Mouse (Mus musculus): ENCODE measurements around the gene Ssxb10. TPM values are rescaled to one million over a fixed set of nuclear protein-coding genes. Genes with fewer than 3 reads are reported as not detected.
"Not testable (repeated sequence)": the region's sequence is repeated elsewhere in the genome, so short reads cannot be mapped to it uniquely, and the experiment has no call there.

The Ssxb10 gene
- total RNA-seq (2014; rRNA removed) (not detected in 2 replicates), polyA plus RNA-seq (2012; rRNA removed) (not detected in 2 replicates)

GRCm38 (mm10) chrX:8327124-8327523, at the start of gene Ssxb10:
Ssxb10 (plus strand) TSS chrX:8327424.
- Histone ChIP-seq H3K36me3 (ENCODE audit: control insufficient read depth, insufficient read depth, low read length) (no peaks in the 10 kb centered on the region), H3K27me3 (ENCODE audit: control insufficient read depth, insufficient read depth, low read length) (no peaks in the 10 kb centered on the region), H3K9ac (ENCODE audit: low read depth, low read length) (no peak within 1 kb of the TSS), H3K4me3 (ENCODE audit: insufficient read depth, low read depth, low read length) (no peak within 1 kb of the TSS), H3K4me1 (ENCODE audit: control insufficient read depth, insufficient read depth, low read length) (no peaks in the 10 kb centered on the region), H3K79me2 (ENCODE audit: control insufficient read depth, insufficient read depth, low read length) (no peaks in the 10 kb centered on the region), H3K27ac (replicated peaks; ENCODE audit: insufficient read depth, low read depth, low read length) (no peak within 1 kb of the TSS)
- no peak for DNase-seq (ENCODE audit: extremely low read depth, low read depth, low spot score)
- TF ChIP-seq POLR2A (IDR thresholded peaks at IDR 0.05; ENCODE audit: extremely low read depth, insufficient read depth, low read length) (no peak), CTCF (IDR thresholded peaks at IDR 0.05; ENCODE audit: low read depth, low read length) (no peak)
- 61% methylated on average over 2 of the region's 2 CpGs for WGBS

GRCm38 (mm10) chrX:8288621-8289020, 38.6 kb upstream of the Ssxb10 start:
- Histone ChIP-seq H3K27me3 (ENCODE audit: control insufficient read depth, insufficient read depth, low read length) (no peaks in the 10 kb centered on the region), H3K27ac (replicated peaks; ENCODE audit: insufficient read depth, low read depth, low read length) (no peak overlapping the region), H3K36me3 (ENCODE audit: control insufficient read depth, insufficient read depth, low read length) (no peaks in the 10 kb centered on the region), H3K4me3 (ENCODE audit: insufficient read depth, low read depth, low read length) (no peak overlapping the region), H3K9ac (ENCODE audit: low read depth, low read length) (no peak overlapping the region), H3K79me2 (ENCODE audit: control insufficient read depth, insufficient read depth, low read length) (no peaks in the 10 kb centered on the region), H3K4me1 (ENCODE audit: control insufficient read depth, insufficient read depth, low read length) (no peaks in the 10 kb centered on the region)
- 87% methylated on average over 5 of the region's 5 CpGs for WGBS
- no peak for TF ChIP-seq CTCF (IDR thresholded peaks at IDR 0.05; ENCODE audit: low read depth, low read length)
- no peak for TF ChIP-seq POLR2A (IDR thresholded peaks at IDR 0.05; ENCODE audit: extremely low read depth, insufficient read depth, low read length)
- DNase-seq (ENCODE audit: extremely low read depth, low read depth, low spot score): no peak

- H3K79me2 ChIP-seq (ENCODE audit: control insufficient read depth, insufficient read depth, low read length): no peaks in the 10 kb centered on the region
- H3K4me1 ChIP-seq (ENCODE audit: control insufficient read depth, insufficient read depth, low read length): no peaks in the 10 kb centered on the region
- no peak overlapping the region for H3K27ac ChIP-seq (replicated peaks; ENCODE audit: insufficient read depth, low read depth, low read length)
- no peak for DNase-seq (ENCODE audit: extremely low read depth, low read depth, low spot score)
- H3K4me3 ChIP-seq (ENCODE audit: insufficient read depth, low read depth, low read length): no peak overlapping the region
- TF ChIP-seq POLR2A (IDR thresholded peaks at IDR 0.05; ENCODE audit: extremely low read depth, insufficient read depth, low read length) (no peak), CTCF (IDR thresholded peaks at IDR 0.05; ENCODE audit: low read depth, low read length) (no peak)
- H3K36me3 ChIP-seq (ENCODE audit: control insufficient read depth, insufficient read depth, low read length): no peaks in the 10 kb centered on the region
- H3K9ac ChIP-seq (ENCODE audit: low read depth, low read length): no peak overlapping the region
- no peaks in the 10 kb centered on the region for H3K27me3 ChIP-seq (ENCODE audit: control insufficient read depth, insufficient read depth, low read length)
- 84% methylated on average over 1 of the region's 1 CpGs for WGBS
These were observed 17.9 kb upstream of the Ssxb10 start for GRCm38 (mm10) chrX:8309302-8309701.

- H3K4me3 ChIP-seq (ENCODE audit: insufficient read depth, low read depth, low read length); H3K27me3 ChIP-seq (ENCODE audit: control insufficient read depth, insufficient read depth, low read length); H3K79me2 ChIP-seq (ENCODE audit: control insufficient read depth, insufficient read depth, low read length); H3K27ac ChIP-seq (replicated peaks; ENCODE audit: insufficient read depth, low read depth, low read length); H3K4me1 ChIP-seq (ENCODE audit: control insufficient read depth, insufficient read depth, low read length); H3K36me3 ChIP-seq (ENCODE audit: control insufficient read depth, insufficient read depth, low read length); H3K9ac ChIP-seq (ENCODE audit: low read depth, low read length): not testable (repeated sequence)
- WGBS: 3% methylated on average over 7 of the region's 7 CpGs
- peak; percentile 67 for TF ChIP-seq CTCF (IDR thresholded peaks at IDR 0.05; ENCODE audit: low read depth, low read length)
- DNase-seq (ENCODE audit: extremely low read depth, low read depth, low spot score): peak; percentile 36
These were observed 12.3 kb upstream of the Ssxb10 start for GRCm38 (mm10) chrX:8314905-8315304.

GRCm38 (mm10) chrX:8366678-8367077, 39.5 kb downstream of the Ssxb10 start, which contains the start of gene Ssxb9:
Ssxb9 (plus strand) TSS chrX:8366978.
- H3K79me2 ChIP-seq (ENCODE audit: control insufficient read depth, insufficient read depth, low read length); H3K27me3 ChIP-seq (ENCODE audit: control insufficient read depth, insufficient read depth, low read length); H3K4me1 ChIP-seq (ENCODE audit: control insufficient read depth, insufficient read depth, low read length); H3K9ac ChIP-seq (ENCODE audit: low read depth, low read length); DNase-seq (ENCODE audit: extremely low read depth, low read depth, low spot score); H3K36me3 ChIP-seq (ENCODE audit: control insufficient read depth, insufficient read depth, low read length); H3K4me3 ChIP-seq (ENCODE audit: insufficient read depth, low read depth, low read length); H3K27ac ChIP-seq (replicated peaks; ENCODE audit: insufficient read depth, low read depth, low read length): not testable (repeated sequence)
- 30% methylated on average over 1 of the region's 1 CpGs for WGBS

Other genes starting within 250 kb of the Ssxb10 start
- 1.6 and 2.2 TPM in 2 replicates for gene Was, start 236.9 kb upstream of the Ssxb10 start, total RNA-seq (2014; rRNA removed)
- 0.83 and 1.7 TPM in 2 replicates for gene Was, start 236.9 kb upstream of the Ssxb10 start, polyA plus RNA-seq (2012; rRNA removed)
- 16.7 and 18.5 TPM in 2 replicates for gene Wdr13, start 194.5 kb upstream of the Ssxb10 start, total RNA-seq (2014; rRNA removed)
- gene Wdr13, start 194.5 kb upstream of the Ssxb10 start, polyA plus RNA-seq (2012; rRNA removed): 44.1 and 49.8 TPM in 2 replicates
- 61.7 and 67.0 TPM in 2 replicates for gene Rbm3, start 181.5 kb upstream of the Ssxb10 start, total RNA-seq (2014; rRNA removed)
- gene Rbm3, start 181.5 kb upstream of the Ssxb10 start, polyA plus RNA-seq (2012; rRNA removed): 13.2 and 24.3 TPM in 2 replicates
- 0.92 and 1.9 TPM in 2 replicates for gene Tbc1d25, start 151.2 kb upstream of the Ssxb10 start, total RNA-seq (2014; rRNA removed)
- gene Tbc1d25, start 151.2 kb upstream of the Ssxb10 start, polyA plus RNA-seq (2012; rRNA removed): 6.3 and 8.9 TPM in 2 replicates
- 243 and 273 TPM in 2 replicates for gene Ebp, start 133.9 kb upstream of the Ssxb10 start, total RNA-seq (2014; rRNA removed)
- 605 and 631 TPM in 2 replicates for gene Ebp, start 133.9 kb upstream of the Ssxb10 start, polyA plus RNA-seq (2012; rRNA removed)
- gene Porcn, start 120.9 kb upstream of the Ssxb10 start, total RNA-seq (2014; rRNA removed): 1.9 and 2.7 TPM in 2 replicates
- 8.8 and 12.6 TPM in 2 replicates for gene Porcn, start 120.9 kb upstream of the Ssxb10 start, polyA plus RNA-seq (2012; rRNA removed)
- 11.0 and 16.8 TPM in 2 replicates for gene Ftsj1, start 75.0 kb upstream of the Ssxb10 start, total RNA-seq (2014; rRNA removed)
- 29.9 and 31.1 TPM in 2 replicates for gene Ftsj1, start 75.0 kb upstream of the Ssxb10 start, polyA plus RNA-seq (2012; rRNA removed)
- 0.18 and 0.20 TPM in 2 replicates for gene Slc38a5, start 56.3 kb upstream of the Ssxb10 start, total RNA-seq (2014; rRNA removed)
- gene Slc38a5, start 56.3 kb upstream of the Ssxb10 start, polyA plus RNA-seq (2012; rRNA removed): 0.22 and 0.24 TPM in 2 replicates
- not detected in 2 replicates for gene Ssxb9, start 39.6 kb downstream of the Ssxb10 start, total RNA-seq (2014; rRNA removed)
- gene Ssxb9, start 39.6 kb downstream of the Ssxb10 start, polyA plus RNA-seq (2012; rRNA removed): not detected in 2 replicates
- gene Ssxb1, start 85.9 kb downstream of the Ssxb10 start, total RNA-seq (2014; rRNA removed): not detected in 2 replicates
- gene Ssxb1, start 85.9 kb downstream of the Ssxb10 start, polyA plus RNA-seq (2012; rRNA removed): not detected in 2 replicates
- not detected in 2 replicates for gene Ssxb2, start 134.3 kb downstream of the Ssxb10 start, total RNA-seq (2014; rRNA removed)
- not detected in 2 replicates for gene Ssxb2, start 134.3 kb downstream of the Ssxb10 start, polyA plus RNA-seq (2012; rRNA removed)
- not detected in 2 replicates for gene Gm14459, start 197.5 kb downstream of the Ssxb10 start, total RNA-seq (2014; rRNA removed)
- gene Gm14459, start 197.5 kb downstream of the Ssxb10 start, polyA plus RNA-seq (2012; rRNA removed): not detected in 2 replicates
- gene Ssxb6, start 220.8 kb downstream of the Ssxb10 start, total RNA-seq (2014; rRNA removed): not detected in 2 replicates
- not detected in 2 replicates for gene Ssxb6, start 220.8 kb downstream of the Ssxb10 start, polyA plus RNA-seq (2012; rRNA removed)

Data from liver, adult 2 months (tissue).